Mouse (Mus musculus): ENCODE results near the gene Sfmbt2.

Sfmbt2 gene

GRCm38 (mm10) chr2:10569392-10569791 lies 199.1 kb downstream of the Sfmbt2 start:
- DNase-seq: no peak

- no peak for DNase-seq
Measured at GRCm38 (mm10) chr2:10572311-10572710, 202.0 kb downstream of the Sfmbt2 start.

GRCm38 (mm10) chr2:10575962-10576740 lies 205.8 kb downstream of the Sfmbt2 start:
- no peak for DNase-seq

- no peak for DNase-seq
Measured at GRCm38 (mm10) chr2:10582673-10583072, 212.4 kb downstream of the Sfmbt2 start.

GRCm38 (mm10) chr2:10583103-10583502 lies 212.8 kb downstream of the Sfmbt2 start:
- DNase-seq: no peak

- no peak for DNase-seq
Measured at GRCm38 (mm10) chr2:10591310-10591709, 221.0 kb downstream of the Sfmbt2 start.

GRCm38 (mm10) chr2:10615500-10615899 lies 245.2 kb downstream of the Sfmbt2 start:
- DNase-seq: no peak

Data from lung, postnatal 14 days (tissue).